Mouse (Mus musculus): ENCODE measurements around the gene Milr1. TPM values are rescaled to one million over a fixed set of nuclear protein-coding genes. Genes with fewer than 3 reads are reported as not detected.
"Not testable (repeated sequence)": the region's sequence is repeated elsewhere in the genome, so short reads cannot be mapped to it uniquely, and the experiment has no call there.

The Milr1 gene
- polyA plus RNA-seq, 1 experiment from 2014 or later, result 1.6 TPM

- Histone ChIP-seq H3K4me3 (ENCODE audit: low read length) (no peak overlapping the region), H3K9me3 (ENCODE audit: control insufficient read depth, low read length) (no peaks in the 10 kb centered on the region), H3K9ac (ENCODE audit: low read depth, low read length) (no peak overlapping the region), H3K27ac (ENCODE audit: low read length) (no peak overlapping the region), H3K4me1 (ENCODE audit: control insufficient read depth, insufficient read depth, low read length) (peaks cover 16% of the 10 kb centered on the region), H3K4me2 (ENCODE audit: low read depth, low read length) (no peak overlapping the region), H3K27me3 (replicated peaks; ENCODE audit: control insufficient read depth, insufficient read depth, low read length) (no peaks in the 10 kb centered on the region), H3K36me3 (ENCODE audit: control insufficient read depth, insufficient read depth, low read length) (no peaks in the 10 kb centered on the region)
- WGBS, result 72% methylated on average over 10 of the region's 10 CpGs
- no peak for ATAC-seq
These were observed 22.3 kb upstream of the Milr1 start for GRCm38 (mm10) chr11:106728402-106729366.

- no peak for ATAC-seq
- 96% methylated on average over 1 of the region's 1 CpGs for WGBS
- no peaks in the 10 kb centered on the region for H3K9me3 ChIP-seq (ENCODE audit: control insufficient read depth, low read length)
These were observed 21.4 kb upstream of the Milr1 start for GRCm38 (mm10) chr11:106729656-106730055.

GRCm38 (mm10) chr11:106730714-106731113 lies 20.3 kb upstream of the Milr1 start:
- 24% methylated on average over 4 of the region's 4 CpGs for WGBS
- H3K27me3 ChIP-seq (replicated peaks; ENCODE audit: control insufficient read depth, insufficient read depth, low read length), result no peaks in the 10 kb centered on the region

More at GRCm38 (mm10) chr11:106729656-106730055, 21.4 kb upstream of the Milr1 start:
- no peak overlapping the region for H3K4me2 ChIP-seq (ENCODE audit: low read depth, low read length)
- no peaks in the 10 kb centered on the region for H3K27me3 ChIP-seq (replicated peaks; ENCODE audit: control insufficient read depth, insufficient read depth, low read length)
- H3K9ac ChIP-seq (ENCODE audit: low read depth, low read length), result no peak overlapping the region
- no peak overlapping the region for H3K4me3 ChIP-seq (ENCODE audit: low read length)
- no peaks in the 10 kb centered on the region for H3K36me3 ChIP-seq (ENCODE audit: control insufficient read depth, insufficient read depth, low read length)
- H3K4me1 ChIP-seq (ENCODE audit: control insufficient read depth, insufficient read depth, low read length), result peaks cover 13% of the 10 kb centered on the region
- H3K27ac ChIP-seq (ENCODE audit: low read length), result no peak overlapping the region

GRCm38 (mm10) chr11:106736614-106737013 lies 14.4 kb upstream of the Milr1 start:
- H3K4me3 ChIP-seq (ENCODE audit: low read length), result no peak overlapping the region
- no peaks in the 10 kb centered on the region for H3K4me1 ChIP-seq (ENCODE audit: control insufficient read depth, insufficient read depth, low read length)
- H3K9ac ChIP-seq (ENCODE audit: low read depth, low read length), result no peak overlapping the region
- no peak overlapping the region for H3K4me2 ChIP-seq (ENCODE audit: low read depth, low read length)
- H3K9me3 ChIP-seq (ENCODE audit: control insufficient read depth, low read length), result no peaks in the 10 kb centered on the region
- no peaks in the 10 kb centered on the region for H3K27me3 ChIP-seq (replicated peaks; ENCODE audit: control insufficient read depth, insufficient read depth, low read length)
- H3K27ac ChIP-seq (ENCODE audit: low read length), result 0 out of 2 replicates have a peak overlapping the region, but pooled peaks have one; percentile 31
- WGBS, result 67% methylated on average over 3 of the region's 3 CpGs
- H3K36me3 ChIP-seq (ENCODE audit: control insufficient read depth, insufficient read depth, low read length), result no peaks in the 10 kb centered on the region
- no peak for ATAC-seq

More at GRCm38 (mm10) chr11:106730714-106731113, 20.3 kb upstream of the Milr1 start:
- Histone ChIP-seq H3K9ac (ENCODE audit: low read depth, low read length) (no peak overlapping the region), H3K36me3 (ENCODE audit: control insufficient read depth, insufficient read depth, low read length) (no peaks in the 10 kb centered on the region), H3K4me1 (ENCODE audit: control insufficient read depth, insufficient read depth, low read length) (peaks cover 13% of the 10 kb centered on the region), H3K4me2 (ENCODE audit: low read depth, low read length) (no peak overlapping the region), H3K4me3 (ENCODE audit: low read length) (no peak overlapping the region), H3K27ac (ENCODE audit: low read length) (peak overlapping the region; percentile 33; the same call in 1 of the 2 replicates), H3K9me3 (ENCODE audit: control insufficient read depth, low read length) (no peaks in the 10 kb centered on the region)
- peak; percentile 64 for ATAC-seq

- H3K9ac ChIP-seq (ENCODE audit: low read depth, low read length), result no peak overlapping the region
- no peaks in the 10 kb centered on the region for H3K27me3 ChIP-seq (replicated peaks; ENCODE audit: control insufficient read depth, insufficient read depth, low read length)
- H3K36me3 ChIP-seq (ENCODE audit: control insufficient read depth, insufficient read depth, low read length), result no peaks in the 10 kb centered on the region
- 0 out of 2 replicates have a peak overlapping the region, but pooled peaks have one; percentile 31 for H3K27ac ChIP-seq (ENCODE audit: low read length)
- H3K9me3 ChIP-seq (ENCODE audit: control insufficient read depth, low read length), result no peaks in the 10 kb centered on the region
- H3K4me2 ChIP-seq (ENCODE audit: low read depth, low read length), result no peak overlapping the region
- no peaks in the 10 kb centered on the region for H3K4me1 ChIP-seq (ENCODE audit: control insufficient read depth, insufficient read depth, low read length)
- peak; percentile 60; the same call in 1 of the 2 replicates for ATAC-seq
- WGBS, result 38% methylated on average over 12 of the region's 12 CpGs
- no peak overlapping the region for H3K4me3 ChIP-seq (ENCODE audit: low read length)
These were observed 13.8 kb upstream of the Milr1 start for GRCm38 (mm10) chr11:106737178-106737621.

- no peaks in the 10 kb centered on the region for H3K36me3 ChIP-seq (ENCODE audit: control insufficient read depth, insufficient read depth, low read length)
- H3K4me3 ChIP-seq (ENCODE audit: low read length), result no peak overlapping the region
- H3K9ac ChIP-seq (ENCODE audit: low read depth, low read length), result no peak overlapping the region
- H3K27me3 ChIP-seq (replicated peaks; ENCODE audit: control insufficient read depth, insufficient read depth, low read length), result no peaks in the 10 kb centered on the region
- WGBS, result 94% methylated on average over 2 of the region's 2 CpGs
- ATAC-seq, result no peak
- no peaks in the 10 kb centered on the region for H3K9me3 ChIP-seq (ENCODE audit: control insufficient read depth, low read length)
- H3K27ac ChIP-seq (ENCODE audit: low read length), result no peak overlapping the region
- H3K4me1 ChIP-seq (ENCODE audit: control insufficient read depth, insufficient read depth, low read length), result no peaks in the 10 kb centered on the region
- H3K4me2 ChIP-seq (ENCODE audit: low read depth, low read length), result no peak overlapping the region
These were observed 11.9 kb upstream of the Milr1 start for GRCm38 (mm10) chr11:106739116-106739515.

- H3K36me3 ChIP-seq (ENCODE audit: control insufficient read depth, insufficient read depth, low read length); H3K4me2 ChIP-seq (ENCODE audit: low read depth, low read length); H3K4me1 ChIP-seq (ENCODE audit: control insufficient read depth, insufficient read depth, low read length); H3K27ac ChIP-seq (ENCODE audit: low read length); H3K4me3 ChIP-seq (ENCODE audit: low read length); H3K9ac ChIP-seq (ENCODE audit: low read depth, low read length); ATAC-seq; H3K9me3 ChIP-seq (ENCODE audit: control insufficient read depth, low read length); H3K27me3 ChIP-seq (replicated peaks; ENCODE audit: control insufficient read depth, insufficient read depth, low read length): not testable (repeated sequence)
- 94% methylated on average over 7 of the region's 8 CpGs for WGBS
These were observed 10.3 kb upstream of the Milr1 start for GRCm38 (mm10) chr11:106740724-106741123.

- no peaks in the 10 kb centered on the region for H3K9me3 ChIP-seq (ENCODE audit: control insufficient read depth, low read length)
- no peaks in the 10 kb centered on the region for H3K27me3 ChIP-seq (replicated peaks; ENCODE audit: control insufficient read depth, insufficient read depth, low read length)
- no peak overlapping the region for H3K4me3 ChIP-seq (ENCODE audit: low read length)
- H3K4me2 ChIP-seq (ENCODE audit: low read depth, low read length), result no peak overlapping the region
- H3K27ac ChIP-seq (ENCODE audit: low read length), result no peak overlapping the region
- 62% methylated on average over 6 of the region's 6 CpGs for WGBS
- no peak for ATAC-seq
- H3K4me1 ChIP-seq (ENCODE audit: control insufficient read depth, insufficient read depth, low read length), result no peaks in the 10 kb centered on the region
- no peak overlapping the region for H3K9ac ChIP-seq (ENCODE audit: low read depth, low read length)
- no peaks in the 10 kb centered on the region for H3K36me3 ChIP-seq (ENCODE audit: control insufficient read depth, insufficient read depth, low read length)
These were observed 9.8 kb upstream of the Milr1 start for GRCm38 (mm10) chr11:106741232-106741631.

GRCm38 (mm10) chr11:106741826-106742225 lies 9.2 kb upstream of the Milr1 start:
- ATAC-seq, result no peak
- no peaks in the 10 kb centered on the region for H3K27me3 ChIP-seq (replicated peaks; ENCODE audit: control insufficient read depth, insufficient read depth, low read length)
- no peak overlapping the region for H3K9ac ChIP-seq (ENCODE audit: low read depth, low read length)
- 89% methylated on average over 3 of the region's 3 CpGs for WGBS
- no peak overlapping the region for H3K4me3 ChIP-seq (ENCODE audit: low read length)
- H3K4me2 ChIP-seq (ENCODE audit: low read depth, low read length), result no peak overlapping the region
- no peaks in the 10 kb centered on the region for H3K4me1 ChIP-seq (ENCODE audit: control insufficient read depth, insufficient read depth, low read length)
- no peaks in the 10 kb centered on the region for H3K9me3 ChIP-seq (ENCODE audit: control insufficient read depth, low read length)
- H3K27ac ChIP-seq (ENCODE audit: low read length), result no peak overlapping the region
- no peaks in the 10 kb centered on the region for H3K36me3 ChIP-seq (ENCODE audit: control insufficient read depth, insufficient read depth, low read length)

Measured in intestine, embryonic 16.5 days (tissue).